In genomic region chr12:26343131-26343530, GRCm38 (mm10) we compare ENCODE assay signal across 26 mouse cellular contexts.
DNase-seq lines count a peak whose midpoint lies in the region; ATAC-seq and TF ChIP-seq lines count a peak whose summit lies in the region.
"Had no signal": no experiment of that assay in that cellular context is flagged by ENCODE, and none has a peak within 500 bp of the region (broad histone marks: within the 10 kb centered on the region; RNA-seq: fewer than 3 reads in every experiment).

No protein-coding gene starts in this region.

- H3K9ac ChIP-seq in heart, embryonic 13.5 days = no peak overlapping the region
- H3K9ac ChIP-seq in kidney, postnatal 0 days (ENCODE audit: low read depth, low read length) = no peak overlapping the region
- H3K9ac ChIP-seq: embryonic facial prominence, embryonic 15.5 days; forebrain, embryonic 12.5 days; forebrain, postnatal 0 days; limb, embryonic 15.5 days; liver, embryonic 13.5 days; midbrain, embryonic 15.5 days; neural tube, embryonic 15.5 days had no signal

- DNase-seq in heart, adult 8-10 months (ENCODE audit: low spot score) = no peak
- no peak for DNase-seq in kidney, postnatal 0 days (ENCODE audit: low spot score)
- DNase-seq in kidney, adult 2 months = no peak
- DNase-seq in retina, postnatal 1 day = peak; percentile 64
- DNase-seq in retina, embryonic 14.5 days (ENCODE audit: low spot score) = no peak
- no peak for DNase-seq in cerebellum, adult 2 months
- DNase-seq: adrenal gland, postnatal 25 days; cerebellum, adult 8-10 months; cerebellum, postnatal 25 days; forebrain, postnatal 0 days; gastrocnemius, postnatal 10 days; kidney, adult 8-10 months; layer of hippocampus, adult 9-11 months; liver, embryonic 13.5 days; lung, adult 2 months; right cerebral cortex, adult 18-20 months; spleen, adult 18-20 months had no signal

- peaks cover 7% of the 10 kb centered on the region; the same call in 1 of the 2 replicates for H3K36me3 ChIP-seq in heart, embryonic 13.5 days
- H3K36me3 ChIP-seq in kidney, postnatal 0 days (ENCODE audit: insufficient read depth, low read length) = no peaks in the 10 kb centered on the region
- H3K36me3 ChIP-seq in kidney, adult 2 months (ENCODE audit: control insufficient read depth, insufficient read depth, low read length) = no peaks in the 10 kb centered on the region
- H3K36me3 ChIP-seq: liver, embryonic 13.5 days; midbrain, embryonic 15.5 days; neural tube, embryonic 15.5 days had no signal

- TF ChIP-seq CTCF in kidney, postnatal 0 days (IDR thresholded peaks at IDR 0.05; ENCODE audit: low read depth) = no peak
- no peak for TF ChIP-seq CTCF in kidney, adult 2 months (conservative IDR thresholded peaks at IDR 0.05; ENCODE audit: insufficient read depth, insufficient read length, low read depth, low read length)
- no peak for TF ChIP-seq CTCF in cerebellum, adult 2 months (IDR thresholded peaks at IDR 0.05; ENCODE audit: borderline replicate concordance, insufficient read depth, low read depth, low read length)

- H3K4me1 ChIP-seq in heart, embryonic 13.5 days = peaks cover 8% of the 10 kb centered on the region; the same call in 1 of the 2 replicates
- no peaks in the 10 kb centered on the region for H3K4me1 ChIP-seq in kidney, postnatal 0 days (replicated peaks; ENCODE audit: insufficient read depth, low read length)
- no peaks in the 10 kb centered on the region for H3K4me1 ChIP-seq in kidney, adult 2 months (ENCODE audit: control insufficient read depth, insufficient read depth, low read length)
- H3K4me1 ChIP-seq in cerebellum, adult 2 months (ENCODE audit: control insufficient read depth, insufficient read depth, low read length) = peaks cover 3% of the 10 kb centered on the region; the same call in 1 of the 2 replicates
- H3K4me1 ChIP-seq: limb, embryonic 10.5 days; limb, embryonic 15.5 days; liver, embryonic 13.5 days; midbrain, embryonic 15.5 days had no signal

- H3K27ac ChIP-seq in heart, embryonic 13.5 days (replicated peaks) = 0 out of 2 replicates have a peak overlapping the region, but pooled peaks have one; percentile 24
- H3K27ac ChIP-seq in kidney, postnatal 0 days = 0 out of 2 replicates have a peak overlapping the region, but pooled peaks have one; percentile 61
- H3K27ac ChIP-seq in kidney, adult 2 months (ENCODE audit: insufficient read depth, low read depth, low read length) = no peak overlapping the region
- no peak overlapping the region for H3K27ac ChIP-seq in cerebellum, adult 2 months (ENCODE audit: insufficient read depth, low read length)
- H3K27ac ChIP-seq: embryonic facial prominence, embryonic 10.5 days; embryonic facial prominence, embryonic 15.5 days; forebrain, embryonic 12.5 days; limb, embryonic 10.5 days; limb, embryonic 15.5 days; liver, embryonic 13.5 days; midbrain, embryonic 10.5 days; midbrain, embryonic 15.5 days; neural tube, embryonic 15.5 days had no signal

- ATAC-seq in heart, embryonic 13.5 days (ENCODE audit: extremely low read depth, insufficient number of reproducible peaks, low FRiP score, low TSS enrichment) = no peak
- ATAC-seq in kidney, postnatal 0 days (replicated peaks; ENCODE audit: low FRiP score, low read depth) = no peak
- ATAC-seq: forebrain, postnatal 0 days; midbrain, embryonic 15.5 days had no signal

- H3K4me3 ChIP-seq in heart, embryonic 13.5 days = no peak overlapping the region
- H3K4me3 ChIP-seq in kidney, postnatal 0 days (replicated peaks; ENCODE audit: low read depth, low read length) = no peak overlapping the region
- no peak overlapping the region for H3K4me3 ChIP-seq in kidney, adult 2 months (ENCODE audit: insufficient read depth, low read depth, low read length)
- no peak overlapping the region for H3K4me3 ChIP-seq in cerebellum, adult 2 months (replicated peaks; ENCODE audit: insufficient read depth, low read depth, low read length)
- H3K4me3 ChIP-seq: embryonic facial prominence, embryonic 10.5 days; embryonic facial prominence, embryonic 15.5 days; forebrain, embryonic 12.5 days; limb, embryonic 10.5 days; limb, embryonic 15.5 days; liver, embryonic 13.5 days; midbrain, embryonic 10.5 days; midbrain, embryonic 15.5 days; neural tube, embryonic 15.5 days had no signal

- no peaks in the 10 kb centered on the region for H3K9me3 ChIP-seq in heart, embryonic 13.5 days
- H3K9me3 ChIP-seq in kidney, postnatal 0 days (replicated peaks; ENCODE audit: low read length) = no peaks in the 10 kb centered on the region
- H3K9me3 ChIP-seq: embryonic facial prominence, embryonic 10.5 days; embryonic facial prominence, embryonic 15.5 days; forebrain, embryonic 12.5 days; limb, embryonic 10.5 days; limb, embryonic 15.5 days; liver, embryonic 13.5 days; midbrain, embryonic 10.5 days; midbrain, embryonic 15.5 days; neural tube, embryonic 15.5 days had no signal

- TF ChIP-seq POLR2A in kidney, adult 2 months (IDR thresholded peaks at IDR 0.05; ENCODE audit: low read depth, low read length) = no peak
- TF ChIP-seq POLR2A in cerebellum, adult 2 months (IDR thresholded peaks at IDR 0.05; ENCODE audit: borderline replicate concordance, insufficient read depth, low read length) = no peak

- H3K27me3 ChIP-seq in heart, embryonic 13.5 days (replicated peaks) = no peaks in the 10 kb centered on the region
- no peaks in the 10 kb centered on the region for H3K27me3 ChIP-seq in kidney, postnatal 0 days (ENCODE audit: insufficient read depth, low read length)
- no peaks in the 10 kb centered on the region for H3K27me3 ChIP-seq in kidney, adult 2 months (replicated peaks; ENCODE audit: control insufficient read depth, insufficient read depth, low read length)
- H3K27me3 ChIP-seq in cerebellum, adult 2 months (ENCODE audit: control insufficient read depth, insufficient read depth, low read length) = no peaks in the 10 kb centered on the region
- H3K27me3 ChIP-seq: embryonic facial prominence, embryonic 15.5 days; forebrain, embryonic 12.5 days; limb, embryonic 15.5 days; liver, embryonic 13.5 days; midbrain, embryonic 15.5 days; neural tube, embryonic 15.5 days had no signal

- WGBS in heart, embryonic 13.5 days = 74% methylated on average over 2 of the region's 2 CpGs
- 66% methylated on average over 2 of the region's 2 CpGs for WGBS in kidney, postnatal 0 days
- 65% methylated on average over 2 of the region's 2 CpGs for WGBS in kidney, adult 2 months
- 85% methylated on average over 2 of the region's 2 CpGs for WGBS in cerebellum, adult 2 months

- no peak overlapping the region for H3K4me2 ChIP-seq in heart, embryonic 13.5 days
- H3K4me2 ChIP-seq in kidney, postnatal 0 days (ENCODE audit: low read length) = no peak overlapping the region
- H3K4me2 ChIP-seq: embryonic facial prominence, embryonic 15.5 days; forebrain, embryonic 12.5 days; limb, embryonic 15.5 days; liver, embryonic 13.5 days; midbrain, embryonic 15.5 days; neural tube, embryonic 15.5 days had no signal

Comparison
In these comparisons a context has a peak if more than half of its experiments do, and no peak if none do; other contexts are left out.
1. H3K27ac ChIP-seq: peak in heart, embryonic 13.5 days (single experiment) and kidney, postnatal 0 days (single experiment); none in kidney, adult 2 months (single experiment) and cerebellum, adult 2 months (single experiment).